Mouse (Mus musculus) Patski (cell line): Measurements from ENCODE around the gene Tctn3. TPM values are rescaled to one million over a fixed set of nuclear protein-coding genes. Genes with fewer than 3 reads are reported as not detected.

ENCODE experiments used
- ATAC-seq: fragments of 100-300 bp; one replicate; pipeline ENCODE4 v1.8.0; 2021
- CTCF ChIA-PET: fragments of 350-600 bp; sonication (Branson Sonifier 250); formaldehyde crosslinking; loops from one replicate; lab custom pipeline; 2022; ENCODE audit warnings: inconsistent platforms; lab: Charles Lee
- POLR2A ChIA-PET: fragments of 350-600 bp; sonication (Branson Sonifier 250); formaldehyde crosslinking; loops from one replicate; lab custom pipeline; 2022; ENCODE audit warnings: antibody characterized with exemption, inconsistent platforms; lab: Charles Lee
- DNase-seq: peaks from one replicate; pipeline ENCODE4 v3.0.0-alpha.2; 2011; ENCODE audit warnings: low read depth, low spot score
- H3K27me3 ChIP-seq: fragments of 371-371 bp; one replicate; pipeline ENCODE4 v1.5.1; 2021
- CTCF ChIP-seq: fragments of 100-300 bp; IDR thresholded peaks from one replicate; pipeline ENCODE4 v1.5.1; 2021
- in situ Hi-C: fragments of 300-500 bp; cut with MboI; formaldehyde crosslinking; loops from 3 replicates; pipeline ENCODE4 v1.11.1; 2018; ENCODE audit warnings: low pct_unique_long_range_greater_than_20kb, mixed read lengths
- polyA plus RNA-seq: library from polyadenylated mRNA; unstranded; gene quantifications from one replicate; pipeline ENCODE4 v1.2.3, GENCODE M21; 2021

Gene Tctn3
- polyA plus RNA-seq, 1 experiment from 2014 or later = 19.9 TPM

GRCm38 (mm10) chr19:40595231-40595630 is 16.8 kb downstream of the Tctn3 start:
- POLR2A ChIA-PET = interaction anchor here (0.7 kb wide), 1 partner anchor 108 kb away, joined by 3 read pairs; no protein-coding TSS in a partner anchor
- DNase-seq (no peak), ATAC-seq (no peak)
- CTCF ChIA-PET = interaction anchor here (0.7 to 1.2 kb wide), 4 partner anchors 13 to 127 kb away, joined by 3 to 4 read pairs (median 3); partner anchors contain the start of gene Tctn3
- in situ Hi-C loops = loop anchor here (25.0 kb wide), 1 partner anchor 1658 kb away; the partner anchor contains the start of gene Hells
- TF ChIP-seq CTCF = no peak
- no peaks in the 10 kb centered on the region for H3K27me3 ChIP-seq

- no peak for TF ChIP-seq CTCF
- in situ Hi-C loops = loop anchor here (25.0 kb wide), 1 partner anchor 1652 kb away; the partner anchor contains the start of gene Hells
- ChIA-PET CTCF (interaction anchor here (0.6 to 1.6 kb wide), 5 partner anchors 8 to 135 kb away, joined by 3 to 6 read pairs (median 4); no protein-coding TSS in a partner anchor), POLR2A (interaction anchor here (0.6 to 1.5 kb wide), 2 partner anchors 9 to 138 kb away, joined by 3 to 4 read pairs; no protein-coding TSS in a partner anchor)
- H3K27me3 ChIP-seq = no peaks in the 10 kb centered on the region
- DNase-seq = no peak
- ATAC-seq = no peak
Observed at GRCm38 (mm10) chr19:40589530-40589880, 22.5 kb downstream of the Tctn3 start.

- CTCF ChIA-PET = interaction anchor here (0.7 to 1.6 kb wide), 6 partner anchors 9 to 261 kb away, joined by 3 to 6 read pairs (median 3); no protein-coding TSS in a partner anchor
- ATAC-seq = peak; percentile 61
Observed at GRCm38 (mm10) chr19:40588847-40589529, 23.0 kb downstream of the Tctn3 start.

GRCm38 (mm10) chr19:40588293-40588654 is 23.8 kb downstream of the Tctn3 start, which contains the start of gene Aldh18a1:
Gene Aldh18a1 (minus strand): TSS chr19:40588463.
- ChIA-PET CTCF (interaction anchor here (1.0 to 1.5 kb wide), 3 partner anchors 10 to 260 kb away, joined by 3 to 5 read pairs (median 3); no protein-coding TSS in a partner anchor), POLR2A (interaction anchor here (0.7 to 1.5 kb wide), 2 partner anchors 10 to 40 kb away, joined by 3 to 4 read pairs; no protein-coding TSS in a partner anchor)
- DNase-seq = peak; percentile 58
- TF ChIP-seq CTCF = no peak
- ATAC-seq = peak; percentile 84
- in situ Hi-C loops = loop anchor here (25.0 kb wide), 1 partner anchor 1651 kb away; the partner anchor contains the start of gene Hells
- H3K27me3 ChIP-seq = no peaks in the 10 kb centered on the region

More at GRCm38 (mm10) chr19:40588847-40589529, 23.0 kb downstream of the Tctn3 start:
- H3K27me3 ChIP-seq = no peaks in the 10 kb centered on the region
- in situ Hi-C loops = loop anchor here (25.0 kb wide), 1 partner anchor 1652 kb away; the partner anchor contains the start of gene Hells
- peak; percentile 58 for DNase-seq
- peak; percentile 94 for TF ChIP-seq CTCF
- POLR2A ChIA-PET = interaction anchor here (0.6 to 1.5 kb wide), 3 partner anchors 10 to 138 kb away, joined by 3 to 4 read pairs (median 3); no protein-coding TSS in a partner anchor

GRCm38 (mm10) chr19:40587491-40588292 is 24.3 kb downstream of the Tctn3 start:
- no peak for TF ChIP-seq CTCF
- CTCF ChIA-PET = interaction anchor here (1.1 kb wide), 1 partner anchor 10 kb away, joined by 3 read pairs; no protein-coding TSS in a partner anchor
- POLR2A ChIA-PET = interaction anchor here (0.5 to 1.5 kb wide), 3 partner anchors 11 to 247 kb away, joined by 3 to 4 read pairs (median 3); no protein-coding TSS in a partner anchor
- peak; percentile 37 for ATAC-seq
- in situ Hi-C loops = loop anchor here (25.0 kb wide), 1 partner anchor 1650 kb away; the partner anchor contains the start of gene Hells
- no peaks in the 10 kb centered on the region for H3K27me3 ChIP-seq
- DNase-seq = no peak

GRCm38 (mm10) chr19:40586908-40587307 is 25.1 kb downstream of the Tctn3 start:
- ATAC-seq (no peak), DNase-seq (no peak)
- TF ChIP-seq CTCF = no peak
- ChIA-PET CTCF (no interaction called here), POLR2A (no interaction called here)
- in situ Hi-C loops = loop anchor here (25.0 kb wide), 1 partner anchor 1650 kb away; the partner anchor contains the start of gene Hells
- no peaks in the 10 kb centered on the region for H3K27me3 ChIP-seq

- POLR2A ChIA-PET = no interaction called here
- TF ChIP-seq CTCF = no peak
- no peak for ATAC-seq
- DNase-seq = no peak
- no peaks in the 10 kb centered on the region for H3K27me3 ChIP-seq
- in situ Hi-C loops = loop anchor here (25.0 kb wide), 1 partner anchor 1644 kb away; the partner anchor contains the start of gene Hells
- CTCF ChIA-PET = no interaction called here
Observed at GRCm38 (mm10) chr19:40581662-40582061, 30.4 kb downstream of the Tctn3 start.

GRCm38 (mm10) chr19:40580902-40581301 is 31.1 kb downstream of the Tctn3 start:
- ChIA-PET CTCF (no interaction called here), POLR2A (no interaction called here)
- ATAC-seq = no peak
- TF ChIP-seq CTCF = no peak
- H3K27me3 ChIP-seq = no peaks in the 10 kb centered on the region
- no peak for DNase-seq
- in situ Hi-C loops = loop anchor here (25.0 kb wide), 1 partner anchor 1644 kb away; the partner anchor contains the start of gene Hells

GRCm38 (mm10) chr19:40575438-40575837 is 36.6 kb downstream of the Tctn3 start:
- in situ Hi-C loops = loop anchor here (25.0 kb wide), 1 partner anchor 1638 kb away; the partner anchor contains the start of gene Hells
- TF ChIP-seq CTCF = no peak
- ChIA-PET POLR2A (no interaction called here), CTCF (no interaction called here)
- DNase-seq (no peak), ATAC-seq (no peak)
- no peaks in the 10 kb centered on the region for H3K27me3 ChIP-seq

GRCm38 (mm10) chr19:40570726-40571125 is 41.3 kb downstream of the Tctn3 start:
- ChIA-PET POLR2A (no interaction called here), CTCF (interaction anchor here (1.1 kb wide), 1 partner anchor 192 kb away, joined by 4 read pairs; no protein-coding TSS in a partner anchor)
- no peak for TF ChIP-seq CTCF
- ATAC-seq (no peak), DNase-seq (no peak)
- in situ Hi-C loops = no loop called here
- no peaks in the 10 kb centered on the region for H3K27me3 ChIP-seq
